Comparison of ENCODE assay signal across 22 mouse cellular contexts in genomic region chr6:23829338-23829737, GRCm38 (mm10). TPM values are rescaled to one million over a fixed set of nuclear protein-coding genes. Genes with fewer than 3 reads are reported as not detected.
DNase-seq lines count a peak whose midpoint lies in the region; TF ChIP-seq lines count a peak whose summit lies in the region.
"Had no signal": no experiment of that assay in that cellular context is flagged by ENCODE, and none has a peak within 500 bp of the region (broad histone marks: within the 10 kb centered on the region; RNA-seq: fewer than 3 reads in every experiment).

No protein-coding gene starts in this region.

- no peaks in the 10 kb centered on the region; the same call in 1 of the 2 replicates for H3K36me3 ChIP-seq in liver, adult 2 months (ENCODE audit: control insufficient read depth, insufficient read depth, low read length)
- H3K36me3 ChIP-seq: embryonic facial prominence, embryonic 13.5 days; embryonic facial prominence, embryonic 15.5 days; forebrain, embryonic 10.5 days; forebrain, embryonic 12.5 days; G1E had no signal

- H3K9ac ChIP-seq in liver, adult 2 months (ENCODE audit: low read depth, low read length), result no peak overlapping the region
- H3K9ac ChIP-seq: embryonic facial prominence, embryonic 13.5 days; embryonic facial prominence, embryonic 15.5 days; forebrain, embryonic 12.5 days had no signal

- no peaks in the 10 kb centered on the region; the same call in 1 of the 2 replicates for H3K4me1 ChIP-seq in liver, adult 2 months (ENCODE audit: control insufficient read depth, insufficient read depth, low read length)
- H3K4me1 ChIP-seq: embryonic facial prominence, embryonic 13.5 days; embryonic facial prominence, embryonic 15.5 days; forebrain, embryonic 10.5 days; forebrain, embryonic 12.5 days had no signal

- H3K79me2 ChIP-seq in liver, adult 2 months (ENCODE audit: control insufficient read depth, insufficient read depth, low read length), result no peaks in the 10 kb centered on the region; the same call in 1 of the 2 replicates

- peak; percentile 10 to 45 for DNase-seq in cerebellum, adult 18-20 months
- no peak for DNase-seq in cerebellum, adult 8-10 months
- peak; percentile 77 for DNase-seq in liver, adult 2 months (ENCODE audit: extremely low read depth, low read depth, low spot score)
- DNase-seq in liver, result no peak
- DNase-seq in brain, embryonic 14.5 days (ENCODE audit: low read depth), result peak; percentile 5
- DNase-seq: adrenal gland, adult 8-10 months; adrenal gland, postnatal 14 days; adrenal gland, postnatal 36 days; B cell, adult 2 months; cerebellum, adult 11 months; cerebellum, adult 9-11 months; cerebellum, postnatal 36 days; embryo, embryonic 11 days had no signal

- no peak overlapping the region for H3K4me3 ChIP-seq in liver, adult 2 months (ENCODE audit: insufficient read depth, low read depth, low read length)
- H3K4me3 ChIP-seq: embryonic facial prominence, embryonic 13.5 days; embryonic facial prominence, embryonic 15.5 days; erythroblast, embryonic 14.5 days; forebrain, embryonic 10.5 days; forebrain, embryonic 12.5 days had no signal

- H3K27me3 ChIP-seq in liver, adult 2 months (ENCODE audit: control insufficient read depth, insufficient read depth, low read length), result no peaks in the 10 kb centered on the region
- H3K27me3 ChIP-seq: CH12.LX; embryonic facial prominence, embryonic 13.5 days; embryonic facial prominence, embryonic 15.5 days; forebrain, embryonic 12.5 days; Patski had no signal

- TF ChIP-seq CTCF in liver, adult 2 months (IDR thresholded peaks at IDR 0.05; ENCODE audit: low read depth, low read length), result no peak
- TF ChIP-seq CTCF in brain, embryonic 14.5 days (IDR thresholded peaks at IDR 0.05; ENCODE audit: borderline replicate concordance, extremely low read depth, insufficient read depth, insufficient read length), result no peak

- no peak for TF ChIP-seq POLR2A in liver, adult 2 months (IDR thresholded peaks at IDR 0.05; ENCODE audit: extremely low read depth, insufficient read depth, low read length)
- no peak for TF ChIP-seq POLR2A in brain, embryonic 14.5 days (IDR thresholded peaks at IDR 0.05; ENCODE audit: borderline replicate concordance, extremely low read depth, insufficient read depth, insufficient read length, poor library complexity, severe bottlenecking)

- no peak overlapping the region for H3K27ac ChIP-seq in liver, adult 2 months (replicated peaks; ENCODE audit: insufficient read depth, low read depth, low read length)
- H3K27ac ChIP-seq: embryonic facial prominence, embryonic 13.5 days; embryonic facial prominence, embryonic 15.5 days; forebrain, embryonic 10.5 days; forebrain, embryonic 12.5 days had no signal

- WGBS in liver, adult 2 months, result 26% methylated on average over 2 of the region's 2 CpGs

RNA-seq across cellular contexts. Expression of gene Cadps2, which starts 9.9 kb away (rescaled TPM):
- 17.9 and 19.5 TPM in 2 replicates for total RNA-seq in liver, adult 2 months (2014; rRNA removed)
- polyA plus RNA-seq in liver, adult 2 months (2012; rRNA removed), result 2.7 TPM in 2 replicates
- polyA plus RNA-seq in brain, embryonic 14.5 days (2012; rRNA removed), result 5.3 and 7.7 TPM in 2 replicates
- total RNA-seq: CH12.LX had no signal
- polyA plus RNA-seq: CD4-positive, CD25-positive, alpha-beta regulatory T cell, adult 4 months; erythroblast, embryonic 14.5 days; G1E had no signal

Comparison
In these comparisons a context has a peak if more than half of its experiments do, and no peak if none do; other contexts are left out.
1. DNase-seq: peak in cerebellum, adult 18-20 months (2 of 2), liver, adult 2 months (single experiment) and brain, embryonic 14.5 days (single experiment); none in cerebellum, adult 8-10 months (single experiment) and liver (single experiment).